Mouse (Mus musculus) ES-Bruce4 (cell line): ENCODE results near the gene Apc2.

ENCODE experiments used
- CTCF ChIP-seq: IDR thresholded peaks from one replicate; pipeline ENCODE4 v1.8.1; 2011; ENCODE audit warnings: low read depth, low read length
- EP300 ChIP-seq: IDR thresholded peaks from 2 replicates; pipeline ENCODE4 v1.6.1; 2011; ENCODE audit warnings: low read depth, low read length; ENCODE audit not compliant: insufficient read depth

- TF ChIP-seq EP300 (no peak), CTCF (no peak)
Observed at GRCm38 (mm10) chr10:80341491-80342304, 45.9 kb downstream of the Apc2 start.
